Mouse (Mus musculus) MEL (cell line): ENCODE results near the gene Col24a1. TPM values are rescaled to one million over a fixed set of nuclear protein-coding genes. Genes with fewer than 3 reads are reported as not detected.

Source experiments
- DNase-seq: peaks from one replicate; pipeline ENCODE4 v3.0.0; 2011; ENCODE audit warnings: low read depth, low spot score
- H3K27ac ChIP-seq: 2 replicates; pipeline ENCODE4 v1.5.1; 2012; ENCODE audit warnings: low read depth, mild to moderate bottlenecking, control low read depth, low read length, moderate library complexity; ENCODE audit not compliant: control insufficient read depth
- H3K27me3 ChIP-seq, 2 experiments: fragments of 150-350 bp in 1 of 2; sonication (generic) in 1 of 2; 2 replicates each; pipeline ENCODE4 v1.6.1; 2012; ENCODE audit warnings: low read length in 2 of 2, mild to moderate bottlenecking in 2 of 2, improper control_type of control experiment in 1 of 2, moderate library complexity in 1 of 2; ENCODE audit not compliant: insufficient read depth in 2 of 2, control insufficient read depth in 1 of 2
- H3K36me3 ChIP-seq, 2 experiments: 2 replicates each; pipeline ENCODE4 v1.6.1; 2012 to 2014; ENCODE audit warnings: low read length in 2 of 2, improper control_type of control experiment in 1 of 2, inconsistent platforms in 1 of 2, mild to moderate bottlenecking in 1 of 2; ENCODE audit not compliant: insufficient read depth in 2 of 2, control insufficient read depth in 1 of 2
- H3K4me1 ChIP-seq, 2 experiments: fragments of 150-350 bp in 1 of 2; sonication (generic) in 1 of 2; 2 replicates each; pipeline ENCODE4 v1.6.1; 2012; ENCODE audit warnings: low read length in 2 of 2, improper control_type of control experiment in 1 of 2, mild to moderate bottlenecking in 1 of 2; ENCODE audit not compliant: insufficient read depth in 2 of 2, control insufficient read depth in 1 of 2
- H3K4me3 ChIP-seq, 2 experiments: fragments of 150-350 bp in 1 of 2; sonication (generic) in 1 of 2; 2 replicates each; pipeline ENCODE4 v1.5.1; 2012; ENCODE audit warnings: low read depth in 2 of 2, low read length in 2 of 2, mild to moderate bottlenecking in 2 of 2, moderate library complexity in 2 of 2, control low read depth in 1 of 2, improper control_type of control experiment in 1 of 2; ENCODE audit not compliant: control insufficient read depth in 1 of 2, insufficient read depth in 1 of 2
- H3K79me2 ChIP-seq: 2 replicates; pipeline ENCODE4 v1.6.1; 2012; ENCODE audit warnings: mild to moderate bottlenecking, low read length, moderate library complexity; ENCODE audit not compliant: control insufficient read depth, poor library complexity, insufficient read depth
- H3K9ac ChIP-seq: 2 replicates; pipeline ENCODE4 v1.6.1; 2012; ENCODE audit warnings: low read depth, mild to moderate bottlenecking, control low read depth, low read length, moderate library complexity; ENCODE audit not compliant: control insufficient read depth, poor library complexity, severe bottlenecking
- H3K9me3 ChIP-seq: fragments of 150-350 bp; sonication (generic); replicated peaks from 2 replicates; pipeline ENCODE4 v1.6.1; 2012; ENCODE audit warnings: mild to moderate bottlenecking, low read length, improper control_type of control experiment, moderate library complexity; ENCODE audit not compliant: insufficient read depth
- CHD1 ChIP-seq: IDR thresholded peaks from 2 replicates; pipeline ENCODE4 v1.6.1; 2012; ENCODE audit warnings: low read depth, mild to moderate bottlenecking, inconsistent platforms, low read length, improper control_type of control experiment
- CHD2 ChIP-seq: IDR thresholded peaks from 2 replicates; pipeline ENCODE4 v1.6.1; 2011; ENCODE audit warnings: low read length, improper control_type of control experiment
- E2F4 ChIP-seq: IDR thresholded peaks from 2 replicates; pipeline ENCODE4 v1.6.1; 2011; ENCODE audit warnings: low read depth, low read length, improper control_type of control experiment, borderline replicate concordance
- ELF1 ChIP-seq: IDR thresholded peaks from 2 replicates; pipeline ENCODE4 v1.6.1; 2014; ENCODE audit warnings: low read depth, mild to moderate bottlenecking, inconsistent platforms, low read length, improper control_type of control experiment, moderate library complexity
- ETS1 ChIP-seq: IDR thresholded peaks from 2 replicates; pipeline ENCODE4 v1.6.1; 2012; ENCODE audit warnings: low read depth, mild to moderate bottlenecking, inconsistent platforms, low read length, improper control_type of control experiment, moderate library complexity
- MAFK ChIP-seq: IDR thresholded peaks from 2 replicates; pipeline ENCODE4 v1.6.1; 2011; ENCODE audit warnings: low read depth, mild to moderate bottlenecking, low read length, improper control_type of control experiment, borderline replicate concordance
- MYB ChIP-seq: IDR thresholded peaks from 2 replicates; pipeline ENCODE4 v1.6.1; 2011; ENCODE audit warnings: mild to moderate bottlenecking, low read depth, low read length, improper control_type of control experiment
- NRF1 ChIP-seq: IDR thresholded peaks from 2 replicates; pipeline ENCODE4 v1.6.1; 2014; ENCODE audit warnings: low read depth, mild to moderate bottlenecking, inconsistent platforms, low read length, improper control_type of control experiment, moderate library complexity; ENCODE audit not compliant: poor library complexity, insufficient read depth, severe bottlenecking
- RCOR1 ChIP-seq: IDR thresholded peaks from 2 replicates; pipeline ENCODE4 v1.6.1; 2012; ENCODE audit warnings: low read depth, mild to moderate bottlenecking, inconsistent platforms, low read length, improper control_type of control experiment
- TCF12 ChIP-seq: IDR thresholded peaks from 2 replicates; pipeline ENCODE4 v1.6.1; 2014; ENCODE audit warnings: low read depth, mild to moderate bottlenecking, inconsistent platforms, low read length, improper control_type of control experiment, moderate library complexity
- USF2 ChIP-seq, 2 experiments: IDR thresholded peaks; 2 replicates each; pipeline ENCODE4 v1.6.1; 2011 to 2012; ENCODE audit warnings: improper control_type of control experiment in 2 of 2, low read length in 2 of 2, borderline replicate concordance in 1 of 2, inconsistent platforms in 1 of 2, low read depth in 1 of 2, mild to moderate bottlenecking in 1 of 2; ENCODE audit not compliant: insufficient read depth in 1 of 2
- ZC3H11A ChIP-seq: IDR thresholded peaks from 2 replicates; pipeline ENCODE4 v1.6.1; 2012; ENCODE audit warnings: low read depth, mild to moderate bottlenecking, inconsistent platforms, low read length, improper control_type of control experiment
- ZKSCAN1 ChIP-seq: IDR thresholded peaks from 2 replicates; pipeline ENCODE4 v1.6.1; 2012; ENCODE audit warnings: low read depth, mild to moderate bottlenecking, inconsistent platforms, low read length, improper control_type of control experiment, moderate library complexity
- ZMIZ1 ChIP-seq: IDR thresholded peaks from 2 replicates; pipeline ENCODE4 v1.6.1; 2012; ENCODE audit warnings: low read depth, mild to moderate bottlenecking, inconsistent platforms, low read length, improper control_type of control experiment, moderate library complexity
- ZNF384 ChIP-seq: IDR thresholded peaks from 2 replicates; pipeline ENCODE4 v1.6.1; 2012; ENCODE audit warnings: low read depth, mild to moderate bottlenecking, inconsistent platforms, low read length, improper control_type of control experiment
- polyA plus RNA-seq, 2 experiments: library from polyadenylated mRNA; stranded (reverse) in 1 of 2; unstranded in 1 of 2; fragments of >175 nt in 1 of 2; fragments of >200 nt in 1 of 2; gene quantifications; 2 replicates each; pipeline versions ENCODE4 v1.2.1 to v1.2.4; 2012; ENCODE audit warnings: low replicate concordance in 2 of 2, low read depth in 1 of 2; ENCODE audit not compliant: insufficient read length in 2 of 2, insufficient read depth in 1 of 2, missing spikeins in 1 of 2
- total RNA-seq: library from RNA; depleted of rRNA; stranded (reverse); fragments of 300-350 nt; gene quantifications from 2 replicates; pipeline ENCODE4 v1.2.3, GENCODE M21; 2012

Gene Col24a1
- total and polyA plus RNA-seq, 3 experiments = not detected

DNA sequence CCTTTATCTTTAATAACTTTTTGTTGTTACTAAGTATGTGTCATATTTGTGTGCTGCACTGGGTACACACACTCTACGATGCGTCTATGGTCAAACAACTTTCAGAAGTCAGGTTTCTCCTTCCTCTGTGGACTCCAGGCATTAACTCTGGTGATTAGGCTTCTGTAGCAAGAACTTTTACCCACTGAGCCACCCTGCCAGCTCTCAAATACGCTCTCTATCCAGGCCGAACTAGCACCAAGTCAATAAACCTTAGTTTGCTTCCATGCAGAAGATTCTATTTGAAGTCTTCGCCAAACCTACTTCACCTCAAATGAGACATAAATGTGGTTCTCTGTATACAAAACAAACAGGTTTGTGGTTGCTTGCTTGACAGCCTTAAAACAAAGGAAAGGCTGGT is 267.4 kb downstream of the Col24a1 start:
- Histone ChIP-seq H3K27me3 (no peaks in the 10 kb centered on the region), H3K4me1 (no peaks in the 10 kb centered on the region), H3K9ac (no peak overlapping the region), H3K79me2 (no peaks in the 10 kb centered on the region), H3K27ac (no peak overlapping the region), H3K9me3 (no peaks in the 10 kb centered on the region), H3K36me3 (no peaks in the 10 kb centered on the region), H3K4me3 (no peak overlapping the region)
- TF ChIP-seq ZNF384 = no peak
- TF ChIP-seq MAFK = no peak
- TF ChIP-seq ETS1 = no peak
- no peak for TF ChIP-seq ZC3H11A
- no peak for TF ChIP-seq USF2 (IDR thresholded peaks at IDR 0.05; ENCODE audit: borderline replicate concordance in 1 of 2, insufficient read depth in 1 of 2, low read depth in 1 of 2, low read length in 2 of 2)
- TF ChIP-seq NRF1 = no peak
- TF ChIP-seq RCOR1 = no peak
- TF ChIP-seq ELF1 = no peak
- TF ChIP-seq E2F4 = no peak
- TF ChIP-seq CHD2 = no peak
- TF ChIP-seq CHD1 = no peak
- TF ChIP-seq ZMIZ1 = no peak
- TF ChIP-seq ZKSCAN1 = no peak
- DNase-seq = no peak

DNA sequence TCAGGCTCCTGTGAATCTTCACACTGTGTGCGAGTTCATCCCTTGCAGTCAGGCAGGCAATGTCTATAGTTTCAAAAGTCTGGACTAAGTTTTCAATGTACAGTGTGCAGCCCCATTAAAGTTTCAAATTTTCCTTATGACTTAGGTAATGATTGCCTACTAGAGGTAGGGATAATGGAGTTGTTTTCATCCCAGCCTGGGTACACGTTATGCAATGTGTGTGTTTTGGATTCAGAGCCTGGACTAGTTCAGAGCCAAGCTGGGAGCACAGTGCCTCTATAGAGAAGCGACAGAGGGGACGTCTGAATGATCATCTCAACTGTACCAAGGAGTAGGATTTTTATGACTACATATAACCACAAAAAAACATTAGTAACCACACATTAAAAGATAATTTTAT is 267.8 kb downstream of the Col24a1 start:
- Histone ChIP-seq H3K4me3 (no peak overlapping the region), H3K27me3 (no peaks in the 10 kb centered on the region), H3K79me2 (no peaks in the 10 kb centered on the region), H3K9me3 (no peaks in the 10 kb centered on the region), H3K9ac (no peak overlapping the region), H3K4me1 (no peaks in the 10 kb centered on the region), H3K27ac (no peak overlapping the region), H3K36me3 (no peaks in the 10 kb centered on the region)
- DNase-seq = no peak
- no peak for TF ChIP-seq NRF1
- no peak for TF ChIP-seq ZNF384
- TF ChIP-seq TCF12 = no peak
- no peak for TF ChIP-seq MYB
- no peak for TF ChIP-seq CHD2
- TF ChIP-seq E2F4 = no peak
- no peak for TF ChIP-seq USF2 (IDR thresholded peaks at IDR 0.05; ENCODE audit: borderline replicate concordance in 1 of 2, insufficient read depth in 1 of 2, low read depth in 1 of 2, low read length in 2 of 2)
